Mouse (Mus musculus) layer of hippocampus, adult 9-11 months (tissue): ENCODE measurements at regions not wholly inside any gene's neighbourhood (a gene's known extent, or its start where the extent isn't known, plus 50 kb on each side); places are given as distances from the start of the nearest gene placed in this dataset.

Experiments
- DNase-seq: peaks from one replicate; pipeline ENCODE4 v3.0.0; 2022

DNA sequence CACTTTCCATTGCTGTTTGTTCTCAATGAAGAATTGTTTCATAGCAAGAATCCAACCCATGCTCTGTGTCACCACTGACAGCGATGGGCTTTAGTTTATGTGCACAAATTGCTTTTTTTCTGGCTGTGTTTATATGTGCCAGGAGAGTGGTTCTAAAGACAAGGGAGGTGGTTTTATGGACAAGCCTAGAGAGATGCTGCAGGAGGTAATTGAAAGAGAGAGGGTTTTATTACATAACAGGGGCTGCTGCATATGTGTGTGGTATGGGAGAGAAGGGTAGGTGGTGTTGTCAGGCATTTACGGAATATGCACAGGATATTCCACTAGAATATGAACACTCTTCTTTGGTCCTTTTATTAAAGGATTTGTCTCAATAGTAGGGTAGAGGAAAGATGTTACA is 340.2 kb downstream of the Btg1 start:
- no peak for DNase-seq

- DNase-seq = no peak
Observed at GRCm38 (mm10) chr10:96969825-96970224, 353.0 kb downstream of the Btg1 start.

DNA sequence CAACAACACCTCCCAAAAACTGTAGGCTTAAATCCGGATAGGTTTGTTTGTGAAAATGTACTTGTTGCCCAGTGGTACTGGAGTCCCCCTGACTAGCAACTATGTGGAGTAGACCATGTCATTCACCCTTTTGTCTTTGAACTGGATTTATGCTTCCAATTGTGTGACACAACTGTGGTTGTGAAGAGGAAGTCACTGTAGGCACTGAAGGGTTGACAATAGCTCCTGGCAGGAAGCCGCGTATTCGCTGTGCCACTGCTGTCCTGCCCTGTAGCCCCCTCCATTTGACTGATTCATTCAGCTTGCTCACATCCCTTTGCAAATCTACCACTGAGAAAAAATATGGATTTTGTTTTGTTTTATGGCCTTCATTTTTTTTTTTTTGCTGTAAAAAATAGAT is 353.9 kb downstream of the Btg1 start:
- no peak for DNase-seq

GRCm38 (mm10) chr10:96971810-96972209 is 355.0 kb downstream of the Btg1 start:
- no peak for DNase-seq

DNA sequence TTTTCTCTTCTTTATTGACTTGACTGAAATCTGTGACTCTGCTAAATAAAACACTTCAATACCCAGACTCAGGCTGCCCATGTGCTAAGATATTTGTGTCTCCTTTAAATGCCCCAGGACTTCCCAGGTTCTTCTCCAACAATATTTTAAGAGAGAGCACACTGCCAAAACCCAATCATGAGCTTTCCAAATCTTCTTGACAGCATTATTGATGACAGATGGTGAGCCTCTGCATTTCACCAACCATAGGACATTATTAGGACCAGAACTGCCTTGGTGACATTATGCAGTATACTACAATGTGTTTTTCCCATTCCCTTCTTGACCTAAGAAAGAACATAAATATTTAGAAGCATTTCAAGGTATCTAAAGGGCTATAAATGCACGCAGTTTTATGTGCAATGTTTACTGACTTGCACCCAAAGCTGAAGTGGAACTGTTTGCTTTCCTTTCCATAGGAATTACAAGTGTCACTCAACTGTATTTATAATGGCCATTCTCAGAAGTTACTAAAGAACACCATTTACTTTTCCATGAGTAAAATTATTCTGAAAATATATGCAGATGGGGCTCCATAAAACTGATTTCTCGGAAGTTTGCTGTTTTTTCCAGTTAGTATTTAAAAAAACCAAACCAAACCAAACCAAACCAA is 357.6 kb downstream of the Btg1 start:
- no peak for DNase-seq

DNA sequence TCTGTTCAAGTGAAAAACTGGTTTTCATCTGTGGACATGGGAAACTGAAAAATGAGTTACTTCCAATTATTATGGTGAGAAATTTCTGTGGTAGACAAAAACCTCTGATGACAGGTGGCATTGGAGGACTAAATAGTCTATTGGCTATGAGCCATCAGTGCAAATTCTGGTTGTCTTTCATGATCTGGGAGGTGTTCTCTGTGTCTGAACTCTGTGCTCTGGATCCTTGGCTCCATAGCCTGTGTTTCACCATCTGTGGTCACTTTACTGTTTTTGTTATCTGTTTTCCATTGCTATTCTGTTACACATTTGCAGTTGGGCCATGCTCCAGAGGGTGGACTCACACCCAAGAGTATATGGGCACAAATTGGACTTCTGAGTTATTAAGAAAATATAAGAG is 359.9 kb downstream of the Btg1 start:
- DNase-seq = no peak

DNA sequence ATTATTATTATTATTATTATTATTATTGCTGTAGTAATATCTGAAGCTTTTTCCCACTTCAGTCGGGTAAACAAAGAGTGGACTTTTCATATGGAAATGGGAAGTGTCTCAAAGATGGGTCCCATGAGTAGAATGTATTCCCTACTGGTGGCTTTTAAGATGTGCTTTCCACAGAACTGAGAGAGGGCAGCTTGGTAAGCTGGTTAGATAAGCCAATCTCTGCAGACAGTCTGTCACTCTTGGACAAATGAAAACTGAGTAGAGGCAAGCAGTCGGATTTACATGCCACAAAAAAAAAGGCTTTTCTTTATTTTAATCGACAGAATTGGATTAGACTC is 363.7 kb downstream of the Btg1 start:
- no peak for DNase-seq

GRCm38 (mm10) chr10:96980832-96981515 is 364.2 kb downstream of the Btg1 start:
- DNase-seq = no peak

DNA sequence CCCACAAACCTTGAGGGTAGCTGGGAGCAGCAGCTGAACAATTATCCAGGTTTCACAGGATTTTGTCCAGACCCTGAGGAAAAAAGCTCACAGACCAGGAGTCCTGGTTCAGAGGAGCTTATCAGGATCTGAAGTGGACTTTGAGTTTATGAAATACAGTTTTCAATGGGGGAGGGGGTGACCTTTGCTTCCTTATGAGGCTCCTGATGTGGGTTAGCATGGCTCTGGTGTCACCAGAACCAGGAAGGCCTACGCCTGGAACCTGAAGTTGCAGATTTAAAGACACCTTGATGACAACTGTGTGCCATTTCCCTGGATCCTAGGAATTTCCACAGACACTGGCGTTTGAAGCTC is 364.7 kb downstream of the Btg1 start:
- DNase-seq = no peak

DNA sequence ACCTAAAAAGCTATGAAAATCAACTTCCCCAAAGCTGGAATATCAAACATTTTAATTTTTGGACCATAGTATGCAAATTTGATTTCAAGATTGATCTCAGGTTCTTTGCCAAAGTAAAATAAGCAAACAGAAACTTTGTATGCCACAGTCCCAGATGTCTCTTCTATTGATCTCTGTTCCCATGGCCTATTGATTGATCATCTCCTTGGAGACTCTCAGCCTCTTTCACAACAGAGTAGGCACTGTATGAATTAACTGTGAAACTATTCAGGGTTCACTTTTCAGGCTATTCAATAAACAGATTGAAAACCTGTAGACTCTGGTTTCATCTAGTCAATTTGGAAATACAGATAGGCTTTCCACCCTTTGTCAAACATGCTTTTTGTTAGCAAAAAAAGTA is 384.1 kb downstream of the Btg1 start:
- no peak for DNase-seq

GRCm38 (mm10) chr10:97008873-97009272 is 392.1 kb downstream of the Btg1 start:
- no peak for DNase-seq

- no peak for DNase-seq
Observed at GRCm38 (mm10) chr10:97009859-97010258, 393.1 kb downstream of the Btg1 start.

- DNase-seq = no peak
Observed at GRCm38 (mm10) chr10:97018641-97019040, 401.8 kb downstream of the Btg1 start.

DNA sequence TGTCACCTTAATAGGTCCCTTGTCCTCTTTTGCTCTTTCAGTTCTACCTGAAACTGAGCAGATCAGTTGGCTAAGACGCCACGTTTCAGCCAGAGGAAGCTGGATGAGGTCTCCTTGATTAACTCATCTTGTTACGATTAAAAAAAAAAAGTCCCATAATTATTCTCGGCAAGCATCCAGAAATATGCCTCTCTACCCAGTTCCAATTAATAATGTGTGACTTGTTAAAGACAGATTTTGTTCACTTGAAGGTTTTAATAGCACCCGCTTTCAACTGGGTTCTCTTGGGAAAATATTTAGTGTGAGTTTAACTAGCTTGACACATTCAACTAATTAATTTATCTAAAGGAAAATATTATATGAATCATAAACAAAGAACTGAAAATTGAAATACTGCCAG is 412.0 kb downstream of the Btg1 start:
- no peak for DNase-seq

DNA sequence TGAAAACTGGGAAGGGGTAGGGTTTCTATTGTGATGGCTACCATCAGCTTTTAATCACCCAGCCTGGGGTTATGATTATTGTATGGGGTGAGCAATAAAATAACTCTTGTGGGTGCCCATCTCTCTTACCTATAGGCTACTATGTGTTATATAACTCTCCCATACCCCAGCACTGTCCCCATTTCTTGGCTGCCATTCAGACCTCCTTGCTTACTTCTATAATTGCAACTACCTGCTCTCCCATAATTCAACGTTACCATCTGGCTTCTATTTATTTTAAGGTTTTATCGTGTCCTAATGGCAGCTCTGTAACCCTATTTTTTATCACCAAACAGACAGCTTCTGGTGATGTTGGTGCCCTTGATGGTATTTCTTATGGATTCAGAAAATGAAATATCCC is 414.2 kb downstream of the Btg1 start:
- DNase-seq = no peak

GRCm38 (mm10) chr10:97035371-97035786 is 418.6 kb downstream of the Btg1 start:
- no peak for DNase-seq

DNA sequence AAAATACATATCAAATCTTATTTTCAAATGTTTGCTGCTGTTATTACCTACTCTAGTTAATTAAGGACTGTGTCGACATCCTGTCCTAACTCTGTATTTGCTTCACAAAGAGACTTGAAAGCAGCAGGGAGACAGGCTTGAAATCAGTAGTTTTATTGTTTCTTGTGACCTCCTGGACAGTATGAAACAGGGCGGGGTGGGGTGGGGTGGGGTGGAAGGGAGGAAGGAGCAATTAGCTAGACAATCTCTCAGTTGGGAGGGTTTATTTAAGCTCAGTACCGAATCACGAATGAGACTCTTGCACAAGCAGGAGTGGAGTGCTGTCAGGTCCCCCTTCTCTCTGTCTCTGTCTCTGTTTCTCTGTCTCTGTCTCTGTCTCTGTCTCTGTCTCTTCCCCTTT is 421.2 kb downstream of the Btg1 start:
- no peak for DNase-seq

DNA sequence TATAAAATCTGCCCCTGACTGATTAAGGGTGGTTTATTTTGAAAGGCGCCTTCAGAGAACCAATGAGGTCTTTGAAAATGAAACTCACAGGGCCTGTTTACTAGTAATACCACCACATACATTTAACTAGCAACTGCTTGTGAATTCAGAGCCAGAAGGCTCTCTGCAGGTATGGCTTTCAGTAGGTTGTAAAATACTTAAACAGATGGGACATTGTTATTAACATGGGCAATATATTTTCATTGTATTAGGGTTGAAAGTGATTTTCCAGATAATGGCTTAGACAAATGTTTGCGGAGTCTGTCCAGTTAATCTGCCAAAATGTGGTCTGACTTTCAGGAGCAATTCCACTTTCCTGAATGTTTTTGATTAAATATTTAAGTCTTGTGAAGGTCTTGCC is 430.8 kb downstream of the Btg1 start:
- DNase-seq = no peak

DNA sequence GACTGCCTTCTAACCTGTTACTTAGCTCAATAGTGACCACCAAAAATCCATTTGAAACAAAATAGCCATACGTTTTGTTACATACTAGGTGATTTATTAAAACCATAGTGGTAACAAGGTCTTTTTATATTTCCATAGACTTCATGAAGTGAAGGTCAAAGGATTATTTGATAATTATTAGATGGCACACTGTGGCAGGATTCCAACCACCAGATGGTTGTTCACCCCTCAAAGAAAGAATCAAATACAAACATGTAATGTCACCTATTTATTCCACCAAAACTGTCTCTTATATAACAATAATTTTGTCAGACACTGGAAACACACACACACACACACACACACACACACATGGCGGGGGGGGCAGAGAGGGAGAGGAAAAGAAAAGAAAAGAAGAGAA is 431.2 kb downstream of the Btg1 start:
- no peak for DNase-seq

GRCm38 (mm10) chr10:97054472-97054871 is 424.9 kb upstream of the Dcn start:
- DNase-seq = no peak

DNA sequence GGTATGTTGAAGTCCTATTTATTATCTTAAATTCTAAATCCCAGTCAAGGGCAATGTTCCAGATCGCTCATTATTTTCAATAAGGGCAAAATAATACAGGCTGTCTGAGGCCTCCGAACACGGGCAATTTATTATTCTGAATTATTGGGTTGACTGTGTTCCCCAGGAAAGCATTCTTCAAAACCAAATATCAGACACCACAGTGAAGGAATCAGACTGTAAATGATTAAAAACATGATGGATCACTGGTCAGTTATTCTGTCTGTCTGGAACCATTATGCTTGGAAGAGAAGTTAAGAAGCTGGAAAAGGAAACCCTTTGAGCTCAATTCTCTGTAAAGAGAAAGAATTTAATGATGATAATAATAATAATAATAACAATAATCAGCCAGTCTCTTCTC is 417.4 kb upstream of the Dcn start:
- no peak for DNase-seq

GRCm38 (mm10) chr10:97064546-97064945 is 414.9 kb upstream of the Dcn start:
- DNase-seq = no peak

- peak; percentile 71 for DNase-seq
Observed at GRCm38 (mm10) chr10:97078022-97078473, 401.4 kb upstream of the Dcn start.

GRCm38 (mm10) chr10:97079575-97079974 is 399.8 kb upstream of the Dcn start:
- DNase-seq = no peak

DNA sequence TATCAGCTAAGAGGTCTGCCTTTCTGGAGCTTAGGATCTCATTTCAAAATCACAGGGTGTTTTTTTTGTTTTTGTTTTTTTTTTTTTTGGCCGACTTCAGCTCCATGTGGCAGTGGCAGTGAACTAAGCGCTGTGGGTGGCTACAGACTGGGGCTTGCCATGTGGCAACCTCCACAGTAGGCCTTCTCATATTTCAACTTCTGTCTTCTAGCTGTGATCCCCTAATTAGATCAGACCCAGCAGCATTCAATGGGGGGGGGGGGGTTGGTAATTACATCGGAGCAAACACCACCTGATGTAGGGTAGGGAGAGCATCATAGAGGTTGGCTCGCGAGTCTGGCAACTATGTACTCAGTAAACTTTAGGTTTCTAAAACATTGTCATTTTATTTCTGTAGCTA is 392.1 kb upstream of the Dcn start:
- DNase-seq = peak; percentile 44
